Mouse (Mus musculus): ENCODE results near the gene Scnn1g. TPM values are rescaled to one million over a fixed set of nuclear protein-coding genes. Genes with fewer than 3 reads are reported as not detected.
A peak's percentile ranks its signal among the peaks of the same experiment; 100 is the strongest.

Scnn1g gene
- polyA plus RNA-seq, 1 experiment from 2014 or later: 0.40 TPM

DNA sequence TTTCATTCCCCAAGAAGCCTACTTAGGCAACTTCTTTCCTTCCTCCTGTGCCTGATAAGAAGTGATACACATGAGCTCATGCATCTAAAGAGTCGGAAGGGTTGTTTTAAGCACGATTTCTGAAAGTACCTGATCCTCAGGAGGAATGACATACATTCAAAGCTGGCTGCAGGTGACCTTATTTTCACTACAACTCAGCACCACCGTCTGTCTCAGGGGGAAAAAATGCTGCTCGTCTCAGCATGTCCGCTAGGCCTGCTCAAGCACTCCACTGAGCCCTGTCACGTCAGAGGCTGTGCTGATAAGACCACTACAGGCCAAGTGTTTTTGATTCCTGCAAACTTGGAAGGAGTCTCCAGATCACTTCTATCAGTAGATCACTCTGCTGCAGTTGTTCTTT lies 32.3 kb upstream of the Scnn1g start:
- ATAC-seq (ENCODE audit: low read depth) (no peak), DNase-seq (ENCODE audit: low spot score) (no peak)
- H3K4me2 ChIP-seq (ENCODE audit: low read depth, low read length): no peak overlapping the region
- no peak overlapping the region for H3K9ac ChIP-seq (ENCODE audit: low read depth, low read length)
- H3K27me3 ChIP-seq (replicated peaks; ENCODE audit: control insufficient read depth, insufficient read depth, low read length): no peaks in the 10 kb centered on the region
- H3K4me3 ChIP-seq (ENCODE audit: low read depth, low read length): no peak overlapping the region
- peaks cover 19% of the 10 kb centered on the region for H3K4me1 ChIP-seq (ENCODE audit: control insufficient read depth, insufficient read depth, low read length)
- H3K36me3 ChIP-seq (ENCODE audit: control insufficient read depth, insufficient read depth, low read length): no peaks in the 10 kb centered on the region
- H3K9me3 ChIP-seq (ENCODE audit: control insufficient read depth, low read length): no peaks in the 10 kb centered on the region
- no peak overlapping the region for H3K27ac ChIP-seq (replicated peaks; ENCODE audit: low read depth, low read length)
- WGBS: 65% methylated on average over 6 of the region's 6 CpGs

DNA sequence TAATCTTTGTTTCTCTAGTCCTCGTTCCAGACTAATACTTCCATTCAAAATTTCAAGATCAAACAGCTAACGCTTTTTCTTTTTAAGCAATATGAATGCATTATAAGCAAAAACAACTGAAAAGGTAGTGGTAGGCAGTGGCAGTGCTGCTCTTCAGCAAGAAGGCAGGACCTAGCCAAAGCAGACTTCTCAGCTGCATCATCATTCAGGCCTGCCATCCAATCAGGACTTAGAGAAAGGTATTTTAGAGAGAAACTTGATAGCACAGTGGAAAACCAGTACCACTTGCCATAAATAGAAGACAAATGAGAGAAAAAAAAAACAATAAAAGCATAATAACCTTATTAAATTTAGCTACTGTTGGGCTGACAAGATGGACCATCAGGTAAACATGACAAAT lies 29.2 kb upstream of the Scnn1g start:
- no peak overlapping the region for H3K9ac ChIP-seq (ENCODE audit: low read depth, low read length)
- H3K4me2 ChIP-seq (ENCODE audit: low read depth, low read length): peak overlapping the region; percentile 96
- no peak overlapping the region for H3K27ac ChIP-seq (replicated peaks; ENCODE audit: low read depth, low read length)
- ATAC-seq (ENCODE audit: low read depth) (no peak), DNase-seq (ENCODE audit: low spot score) (peak; percentile 50)
- no peaks in the 10 kb centered on the region for H3K27me3 ChIP-seq (replicated peaks; ENCODE audit: control insufficient read depth, insufficient read depth, low read length)
- no peak overlapping the region; the same call in 1 of the 2 replicates for H3K4me3 ChIP-seq (ENCODE audit: low read depth, low read length)
- H3K9me3 ChIP-seq (ENCODE audit: control insufficient read depth, low read length): no peaks in the 10 kb centered on the region
- H3K4me1 ChIP-seq (ENCODE audit: control insufficient read depth, insufficient read depth, low read length): peaks cover 17% of the 10 kb centered on the region
- WGBS: 83% methylated on average over 2 of the region's 2 CpGs
- no peaks in the 10 kb centered on the region for H3K36me3 ChIP-seq (ENCODE audit: control insufficient read depth, insufficient read depth, low read length)

DNA sequence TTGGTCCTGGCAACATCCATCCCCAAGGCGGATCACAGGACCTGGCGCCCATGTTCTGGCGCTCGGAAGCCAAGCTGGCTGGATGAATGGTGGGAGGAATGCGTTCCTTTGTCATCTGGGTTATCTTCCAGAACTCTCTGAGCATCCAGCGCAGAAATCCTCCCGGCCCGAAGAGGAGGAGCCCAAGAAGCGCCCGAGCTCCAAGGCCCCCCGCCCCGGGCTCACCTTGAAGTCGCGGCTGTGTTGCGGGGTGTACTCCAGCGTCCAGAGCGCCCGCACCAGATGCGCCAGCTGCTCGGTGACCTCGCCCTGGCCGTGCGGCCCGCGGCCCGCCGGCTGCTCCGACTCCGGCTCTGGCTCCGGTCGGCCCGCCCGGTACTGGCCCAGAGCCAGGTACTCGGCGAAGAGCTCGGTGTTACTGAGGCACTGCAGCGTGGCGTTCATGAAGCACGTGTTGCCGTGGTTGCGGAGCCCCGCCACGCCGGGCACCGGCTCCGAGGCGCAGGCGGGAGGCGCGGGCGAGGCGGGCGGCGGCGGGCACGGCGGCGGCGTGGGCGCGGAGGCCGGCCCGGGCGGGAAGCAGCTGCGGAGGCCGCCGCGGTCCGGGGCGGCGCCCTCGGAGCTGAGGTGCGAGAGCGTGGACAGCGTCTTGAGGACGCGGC lies 27.7 kb upstream of the Scnn1g start:
- H3K4me2 ChIP-seq (ENCODE audit: low read depth, low read length): peak overlapping the region; percentile 96
- peak overlapping the region; percentile 79 for H3K4me3 ChIP-seq (ENCODE audit: low read depth, low read length)
- under 1% methylated on average over 42 of the region's 77 CpGs for WGBS
- peaks cover 17% of the 10 kb centered on the region for H3K4me1 ChIP-seq (ENCODE audit: control insufficient read depth, insufficient read depth, low read length)
- DNase-seq (ENCODE audit: low spot score) (peak; percentile 25), ATAC-seq (ENCODE audit: low read depth) (peak; percentile 9)
- peak overlapping the region; percentile 80 for H3K9ac ChIP-seq (ENCODE audit: low read depth, low read length)
- no peaks in the 10 kb centered on the region for H3K36me3 ChIP-seq (ENCODE audit: control insufficient read depth, insufficient read depth, low read length)
- H3K27ac ChIP-seq (replicated peaks; ENCODE audit: low read depth, low read length): peak overlapping the region; percentile 74
- no peaks in the 10 kb centered on the region for H3K9me3 ChIP-seq (ENCODE audit: control insufficient read depth, low read length)
- no peaks in the 10 kb centered on the region for H3K27me3 ChIP-seq (replicated peaks; ENCODE audit: control insufficient read depth, insufficient read depth, low read length)

DNA sequence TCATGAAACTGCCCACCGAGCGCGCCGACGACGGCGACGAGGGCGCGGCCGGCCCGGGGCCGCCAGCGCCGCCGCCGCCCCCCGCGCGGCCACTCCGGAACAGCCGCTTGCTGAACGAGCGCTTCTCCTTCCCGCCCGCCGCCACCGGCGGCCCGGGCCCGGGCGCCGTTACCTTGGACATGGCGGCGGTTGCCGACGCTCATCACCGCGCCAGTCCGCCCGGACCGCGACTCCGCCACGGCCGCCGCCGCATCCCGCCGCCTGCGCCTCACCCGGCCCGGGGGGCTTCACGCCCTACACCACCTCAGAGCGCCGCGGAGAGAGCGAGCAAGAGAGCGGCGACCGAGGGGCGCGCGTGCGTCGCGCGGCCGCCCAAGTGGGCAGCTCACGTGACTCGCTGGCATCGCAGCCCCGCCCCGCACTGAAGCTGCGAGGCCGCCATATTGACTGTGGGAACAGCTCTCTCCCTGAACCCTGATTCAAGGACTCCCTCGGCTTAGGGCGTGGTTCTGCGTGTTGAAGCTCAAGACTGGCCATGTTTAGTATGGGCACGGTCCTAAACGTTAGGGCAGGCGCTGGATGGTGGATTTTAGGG lies 27.1 kb upstream of the Scnn1g start, which contains the start of gene Usp31:
Usp31 (minus strand) TSS at position 181 of the 595 bp plus-strand sequence.
- WGBS: 0% methylated on average over 23 of the region's 82 CpGs
- Histone ChIP-seq H3K4me3 (ENCODE audit: low read depth, low read length) (peak within 1 kb of the TSS; percentile 79), H3K36me3 (ENCODE audit: control insufficient read depth, insufficient read depth, low read length) (no peaks in the 10 kb centered on the region), H3K9me3 (ENCODE audit: control insufficient read depth, low read length) (no peaks in the 10 kb centered on the region), H3K27ac (replicated peaks; ENCODE audit: low read depth, low read length) (peak within 1 kb of the TSS; percentile 74), H3K4me1 (ENCODE audit: control insufficient read depth, insufficient read depth, low read length) (peaks cover 17% of the 10 kb centered on the region), H3K27me3 (replicated peaks; ENCODE audit: control insufficient read depth, insufficient read depth, low read length) (no peaks in the 10 kb centered on the region), H3K4me2 (ENCODE audit: low read depth, low read length) (peak within 1 kb of the TSS; percentile 96), H3K9ac (ENCODE audit: low read depth, low read length) (peak within 1 kb of the TSS; percentile 80)
- DNase-seq (ENCODE audit: low spot score) (peak; percentile 100), ATAC-seq (ENCODE audit: low read depth) (peak; percentile 99)

DNA sequence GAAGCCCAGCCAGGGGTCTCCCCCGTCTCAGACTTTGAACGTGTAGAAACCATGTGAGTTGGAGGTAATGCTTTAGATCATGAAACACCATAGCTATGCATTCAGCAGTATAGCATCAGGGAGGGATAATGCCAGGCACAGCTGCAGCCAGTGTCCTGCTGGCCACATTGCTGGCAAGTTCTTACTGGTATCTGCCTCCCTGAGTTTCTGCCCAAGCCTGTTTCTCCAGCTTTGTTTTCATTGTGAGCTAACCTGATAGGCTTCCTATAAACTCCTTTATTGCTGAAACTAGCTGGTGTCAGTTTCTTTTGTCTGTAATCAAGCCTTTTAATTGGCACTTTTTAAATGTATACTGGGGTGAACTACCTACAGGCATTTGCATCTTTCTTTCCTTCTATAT lies 23.1 kb upstream of the Scnn1g start:
- Histone ChIP-seq H3K36me3 (ENCODE audit: control insufficient read depth, insufficient read depth, low read length) (no peaks in the 10 kb centered on the region), H3K9ac (ENCODE audit: low read depth, low read length) (no peak overlapping the region), H3K4me3 (ENCODE audit: low read depth, low read length) (no peak overlapping the region), H3K27me3 (replicated peaks; ENCODE audit: control insufficient read depth, insufficient read depth, low read length) (no peaks in the 10 kb centered on the region), H3K4me1 (ENCODE audit: control insufficient read depth, insufficient read depth, low read length) (peaks cover under 1% of the 10 kb centered on the region; the same call in 1 of the 2 replicates), H3K9me3 (ENCODE audit: control insufficient read depth, low read length) (no peaks in the 10 kb centered on the region), H3K27ac (replicated peaks; ENCODE audit: low read depth, low read length) (no peak overlapping the region), H3K4me2 (ENCODE audit: low read depth, low read length) (no peak overlapping the region)
- ATAC-seq (ENCODE audit: low read depth) (no peak), DNase-seq (ENCODE audit: low spot score) (peak; percentile 59)
- WGBS: 45% methylated on average over 2 of the region's 2 CpGs

DNA sequence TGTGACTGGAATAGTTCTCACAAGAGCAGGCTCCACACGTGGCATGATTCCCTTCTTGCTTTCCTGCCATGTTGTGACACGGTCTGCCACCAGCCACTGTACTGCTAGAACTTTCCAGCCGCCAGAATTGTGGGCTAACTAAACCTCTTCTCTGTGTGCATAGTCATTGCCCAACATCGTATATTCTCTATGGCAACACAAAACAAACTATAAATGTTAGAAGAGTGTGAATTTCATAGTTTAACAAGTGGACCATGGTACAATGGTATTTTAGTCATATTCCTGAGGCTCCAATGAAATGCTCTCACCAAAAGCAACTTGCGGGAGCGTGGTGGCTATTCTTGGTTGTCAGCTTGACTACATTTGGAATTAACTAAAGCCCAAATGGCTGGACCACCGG lies 17.2 kb upstream of the Scnn1g start:
- Histone ChIP-seq H3K4me3 (ENCODE audit: low read depth, low read length) (no peak overlapping the region), H3K4me2 (ENCODE audit: low read depth, low read length) (no peak overlapping the region), H3K9ac (ENCODE audit: low read depth, low read length) (no peak overlapping the region), H3K27me3 (replicated peaks; ENCODE audit: control insufficient read depth, insufficient read depth, low read length) (no peaks in the 10 kb centered on the region), H3K36me3 (ENCODE audit: control insufficient read depth, insufficient read depth, low read length) (no peaks in the 10 kb centered on the region), H3K27ac (replicated peaks; ENCODE audit: low read depth, low read length) (no peak overlapping the region), H3K4me1 (ENCODE audit: control insufficient read depth, insufficient read depth, low read length) (no peaks in the 10 kb centered on the region), H3K9me3 (ENCODE audit: control insufficient read depth, low read length) (no peaks in the 10 kb centered on the region)
- ATAC-seq (ENCODE audit: low read depth) (no peak), DNase-seq (ENCODE audit: low spot score) (no peak)
- WGBS: 72% methylated on average over 7 of the region's 7 CpGs

DNA sequence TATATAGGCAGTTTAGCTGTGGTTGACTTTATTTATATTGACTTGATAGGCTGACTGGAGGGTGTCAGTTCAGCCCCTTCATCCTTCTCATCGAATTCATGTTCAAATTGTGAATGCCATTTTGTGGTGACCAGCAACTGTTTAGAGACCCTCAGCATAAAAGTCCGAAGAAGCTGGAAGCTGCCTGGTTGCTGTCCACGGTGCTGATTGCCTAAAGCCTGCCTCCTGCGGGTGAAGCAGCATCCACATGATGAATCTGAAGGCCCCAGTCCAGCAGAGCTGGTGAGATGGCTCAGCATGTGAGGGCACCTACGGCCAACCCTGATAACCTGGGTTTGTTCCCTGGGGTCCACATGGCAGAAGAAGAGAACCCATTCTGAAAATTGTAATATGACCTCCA lies 4.1 kb upstream of the Scnn1g start:
- Histone ChIP-seq H3K27ac (replicated peaks; ENCODE audit: low read depth, low read length) (no peak overlapping the region), H3K4me2 (ENCODE audit: low read depth, low read length) (no peak overlapping the region), H3K4me1 (ENCODE audit: control insufficient read depth, insufficient read depth, low read length) (no peaks in the 10 kb centered on the region), H3K36me3 (ENCODE audit: control insufficient read depth, insufficient read depth, low read length) (no peaks in the 10 kb centered on the region), H3K9me3 (ENCODE audit: control insufficient read depth, low read length) (no peaks in the 10 kb centered on the region), H3K9ac (ENCODE audit: low read depth, low read length) (no peak overlapping the region), H3K27me3 (replicated peaks; ENCODE audit: control insufficient read depth, insufficient read depth, low read length) (peaks cover 19% of the 10 kb centered on the region), H3K4me3 (ENCODE audit: low read depth, low read length) (no peak overlapping the region)
- no peak for ATAC-seq (ENCODE audit: low read depth)
- WGBS: 12% methylated on average over 5 of the region's 5 CpGs
- peak; percentile 82 for DNase-seq (ENCODE audit: low spot score)

DNA sequence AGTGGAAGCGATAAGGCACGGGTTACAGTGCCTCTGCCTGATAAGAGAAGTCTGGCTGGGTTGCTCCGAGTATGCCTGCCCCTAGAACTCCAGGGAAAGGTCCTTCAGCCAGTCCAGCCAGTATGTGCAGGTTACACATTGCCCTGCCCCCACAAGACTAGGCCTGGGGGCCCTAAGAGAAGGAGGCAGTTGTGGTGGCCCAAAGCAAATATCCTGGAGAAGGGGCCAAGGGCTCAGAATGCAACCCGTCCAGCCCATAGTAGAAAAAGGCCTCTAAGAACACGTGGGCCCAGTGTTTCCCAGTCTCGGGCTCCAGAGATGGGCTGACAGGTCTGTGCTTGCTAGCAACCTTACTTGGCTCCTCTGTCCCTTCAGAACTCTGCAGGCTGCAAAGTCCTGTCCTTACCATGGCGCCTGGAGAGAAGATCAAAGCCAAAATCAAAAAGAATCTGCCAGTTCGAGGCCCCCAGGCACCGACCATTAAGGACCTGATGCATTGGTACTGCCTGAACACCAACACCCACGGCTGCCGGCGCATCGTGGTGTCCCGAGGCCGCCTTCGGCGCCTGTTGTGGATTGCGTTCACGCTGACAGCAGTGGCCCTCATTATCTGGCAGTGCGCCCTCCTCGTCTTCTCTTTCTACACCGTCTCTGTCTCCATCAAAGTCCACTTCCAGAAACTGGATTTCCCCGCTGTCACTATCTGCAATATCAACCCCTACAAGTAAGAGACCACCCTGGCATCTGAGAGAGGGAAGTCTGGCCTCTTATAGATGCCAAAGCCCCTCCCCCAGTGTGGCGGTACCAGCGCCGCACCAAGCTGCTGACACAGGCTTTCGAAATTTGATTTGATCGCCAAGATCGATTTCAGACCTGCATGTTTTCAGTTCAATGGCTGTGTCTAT lies 3.5 kb downstream of the Scnn1g start:
- no peak for DNase-seq (ENCODE audit: low spot score)
- H3K4me1 ChIP-seq (ENCODE audit: control insufficient read depth, insufficient read depth, low read length): no peaks in the 10 kb centered on the region
- no peaks in the 10 kb centered on the region for H3K9me3 ChIP-seq (ENCODE audit: control insufficient read depth, low read length)
- no peaks in the 10 kb centered on the region for H3K36me3 ChIP-seq (ENCODE audit: control insufficient read depth, insufficient read depth, low read length)
- peaks cover 31% of the 10 kb centered on the region for H3K27me3 ChIP-seq (replicated peaks; ENCODE audit: control insufficient read depth, insufficient read depth, low read length)
- 59% methylated on average over 29 of the region's 29 CpGs for WGBS
- H3K4me3 ChIP-seq (ENCODE audit: low read depth, low read length): no peak overlapping the region
- H3K9ac ChIP-seq (ENCODE audit: low read depth, low read length): no peak overlapping the region
- no peak overlapping the region for H3K4me2 ChIP-seq (ENCODE audit: low read depth, low read length)
- H3K27ac ChIP-seq (replicated peaks; ENCODE audit: low read depth, low read length): no peak overlapping the region
- no peak for ATAC-seq (ENCODE audit: low read depth)

Measured in embryonic facial prominence, embryonic 14.5 days (tissue).